Mouse (Mus musculus) bone marrow, adult 2 months (tissue): ENCODE results near the gene Taok3. TPM values are rescaled to one million over a fixed set of nuclear protein-coding genes. Genes with fewer than 3 reads are reported as not detected.

Experiments
- H3K27ac ChIP-seq: fragments of 200-500 bp; 2 replicates; pipeline ENCODE4 v1.5.1; 2012; ENCODE audit warnings: low read depth, mild to moderate bottlenecking, control low read depth, inconsistent platforms, low read length; ENCODE audit not compliant: control insufficient read depth, poor library complexity, insufficient read depth
- H3K4me1 ChIP-seq: fragments of 200-500 bp; 2 replicates; pipeline ENCODE4 v1.6.1; 2011; ENCODE audit warnings: low read length; ENCODE audit not compliant: control insufficient read depth, insufficient read depth
- H3K4me3 ChIP-seq: fragments of 200-500 bp; replicated peaks from 2 replicates; pipeline ENCODE3; 2011; ENCODE audit warnings: mild to moderate bottlenecking, low read depth, low read length, control low read depth; ENCODE audit not compliant: control insufficient read depth
- CTCF ChIP-seq: fragments of 200-500 bp; IDR thresholded peaks from 2 replicates; pipeline ENCODE4 v1.5.1; 2011; ENCODE audit warnings: low read length, control low read depth; ENCODE audit not compliant: control insufficient read depth, insufficient read depth
- POLR2A ChIP-seq: fragments of 200-500 bp; IDR thresholded peaks from 2 replicates; pipeline ENCODE4 v1.6.1; 2011; ENCODE audit warnings: low read depth, mild to moderate bottlenecking, control low read depth, low read length, borderline replicate concordance; ENCODE audit not compliant: control insufficient read depth
- WGBS: fragments of 180-500 bp; shearing (Covaris S2); methylation state at CpG from one replicate; pipeline ENCODE4 v1.1.7; 2018; 5-methylcytosine and 5-hydroxymethylcytosine counted together
- polyA plus RNA-seq: library from polyadenylated mRNA; stranded (reverse); fragments of >200 nt; gene quantifications from 2 replicates; pipeline ENCODE4 v1.2.4, GENCODE M21; 2011; ENCODE audit warnings: low replicate concordance; ENCODE audit not compliant: missing spikeins, insufficient read depth, insufficient read length

The Taok3 gene
- polyA plus RNA-seq, 1 experiment = 47.6 TPM

GRCm38 (mm10) chr5:117114581-117115192 is 5.2 kb upstream of the Taok3 start:
- Histone ChIP-seq H3K4me3 (peak overlapping the region; percentile 85), H3K4me1 (no peaks in the 10 kb centered on the region; the same call in 1 of the 2 replicates), H3K27ac (peak overlapping the region; percentile 98)
- WGBS = 5% methylated on average over 16 of the region's 16 CpGs
- TF ChIP-seq POLR2A = no peak
- no peak for TF ChIP-seq CTCF

- no peaks in the 10 kb centered on the region; the same call in 1 of the 2 replicates for H3K4me1 ChIP-seq
- peak overlapping the region; percentile 98 for H3K27ac ChIP-seq
- H3K4me3 ChIP-seq = peak overlapping the region; percentile 85
- TF ChIP-seq POLR2A (no peak), CTCF (no peak)
- under 1% methylated on average over 43 of the region's 43 CpGs for WGBS
Measured at GRCm38 (mm10) chr5:117115193-117115767, 4.6 kb upstream of the Taok3 start.

DNA sequence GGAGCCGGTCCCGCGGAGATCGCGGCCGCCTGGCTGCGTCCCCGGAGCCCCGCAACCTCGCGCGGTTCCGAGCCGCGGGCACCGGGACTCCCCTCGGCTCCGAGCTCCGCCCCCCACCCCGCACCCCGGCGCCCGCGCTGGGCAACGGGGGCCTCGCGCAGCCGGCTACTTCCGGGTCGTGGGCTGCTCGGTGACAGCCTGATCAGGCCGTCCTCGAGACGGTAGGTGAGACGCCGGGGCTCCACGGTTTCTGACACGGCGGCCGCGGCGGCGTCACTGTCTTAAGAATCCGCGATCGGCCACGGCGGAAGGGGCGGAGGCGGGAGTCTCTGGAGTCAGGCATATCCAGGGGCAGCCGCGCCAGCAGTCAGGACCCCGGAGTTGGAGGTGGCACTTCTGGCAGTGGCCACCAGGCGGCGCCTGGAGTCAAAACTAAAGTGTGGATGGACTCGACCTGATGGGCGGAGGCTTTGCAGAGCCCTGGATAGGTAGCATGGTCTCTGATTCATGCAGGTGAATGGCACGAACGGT is 4.0 kb upstream of the Taok3 start, which contains the start of gene Suds3:
Suds3 (minus strand) TSS at position 278 of the 531 bp plus-strand sequence.
- Histone ChIP-seq H3K4me1 (no peaks in the 10 kb centered on the region; the same call in 1 of the 2 replicates), H3K4me3 (peak within 1 kb of the TSS; percentile 85), H3K27ac (peak within 1 kb of the TSS; percentile 98)
- WGBS = under 1% methylated on average over 59 of the region's 59 CpGs
- TF ChIP-seq POLR2A = no peak
- TF ChIP-seq CTCF = peak; percentile 78

GRCm38 (mm10) chr5:117116660-117117059 is 3.3 kb upstream of the Taok3 start:
- WGBS = 67% methylated on average over 2 of the region's 2 CpGs
- Histone ChIP-seq H3K4me1 (no peaks in the 10 kb centered on the region; the same call in 1 of the 2 replicates), H3K27ac (no peak overlapping the region), H3K4me3 (no peak overlapping the region)
- no peak for TF ChIP-seq POLR2A
- no peak for TF ChIP-seq CTCF

DNA sequence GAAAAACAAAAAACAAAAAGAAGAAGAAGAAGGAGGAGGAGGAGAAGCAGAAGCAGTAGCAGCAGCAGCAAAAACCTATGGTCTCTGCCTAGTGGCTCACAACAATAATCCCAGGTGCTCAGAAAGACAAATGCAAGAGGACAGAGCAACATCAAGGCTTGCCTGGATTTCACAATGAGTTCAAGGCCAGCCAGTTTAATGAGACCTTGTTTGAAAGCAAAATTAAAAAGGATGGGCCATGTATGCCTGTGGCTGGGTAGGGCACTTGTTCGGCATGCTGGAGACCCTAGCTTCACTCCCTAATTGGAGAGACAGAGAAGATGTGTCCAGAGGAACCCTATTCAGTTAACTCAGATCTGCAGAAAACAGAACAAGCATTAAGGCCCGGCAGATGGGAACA is 2.7 kb upstream of the Taok3 start:
- H3K4me3 ChIP-seq = no peak overlapping the region
- TF ChIP-seq POLR2A = no peak
- TF ChIP-seq CTCF = no peak
- no peaks in the 10 kb centered on the region; the same call in 1 of the 2 replicates for H3K4me1 ChIP-seq
- 81% methylated on average over 2 of the region's 2 CpGs for WGBS
- no peak overlapping the region for H3K27ac ChIP-seq

- Histone ChIP-seq H3K4me3 (no peak overlapping the region), H3K4me1 (no peaks in the 10 kb centered on the region; the same call in 1 of the 2 replicates), H3K27ac (no peak overlapping the region)
- 77% methylated on average over 7 of the region's 7 CpGs for WGBS
- TF ChIP-seq POLR2A (no peak), CTCF (no peak)
Measured at GRCm38 (mm10) chr5:117117716-117118115, 2.2 kb upstream of the Taok3 start.

DNA sequence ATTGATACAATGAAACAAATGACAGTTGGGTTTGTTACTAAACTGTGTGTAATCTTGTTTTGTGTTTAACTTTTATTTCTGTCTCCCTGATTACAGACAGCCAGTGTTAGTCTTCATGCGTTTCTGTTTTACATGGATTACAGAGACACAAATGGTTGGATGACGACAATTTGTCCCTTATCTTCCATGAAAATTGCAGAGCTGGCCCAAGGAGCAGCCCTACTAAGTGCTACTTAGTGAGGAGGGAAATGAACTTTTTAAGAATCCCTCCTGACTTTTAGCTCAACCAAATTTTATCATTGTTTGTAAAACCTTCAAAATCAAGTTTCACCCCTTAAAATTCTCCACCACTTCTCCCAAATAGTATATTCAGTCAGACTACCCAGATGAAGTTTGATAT is 1.7 kb upstream of the Taok3 start:
- H3K4me1 ChIP-seq = no peaks in the 10 kb centered on the region; the same call in 1 of the 2 replicates
- TF ChIP-seq POLR2A (no peak), CTCF (no peak)
- 73% methylated on average over 2 of the region's 2 CpGs for WGBS
- H3K4me3 ChIP-seq = no peak overlapping the region
- H3K27ac ChIP-seq = no peak overlapping the region

- Histone ChIP-seq H3K4me1 (no peaks in the 10 kb centered on the region; the same call in 1 of the 2 replicates), H3K27ac (no peak overlapping the region), H3K4me3 (no peak overlapping the region)
- TF ChIP-seq POLR2A (no peak), CTCF (no peak)
- WGBS = 56% methylated on average over 8 of the region's 8 CpGs
Measured at GRCm38 (mm10) chr5:117118850-117119249, 1.1 kb upstream of the Taok3 start.
